Mouse (Mus musculus) heart, postnatal 36 days (tissue): Measurements from ENCODE around the gene Veph1. TPM values are rescaled to one million over a fixed set of nuclear protein-coding genes. Genes with fewer than 3 reads are reported as not detected.
A peak's percentile ranks its signal among the peaks of the same experiment; 100 is the strongest.

Experiments used
- DNase-seq, 2 experiments: peaks; one replicate each; pipeline ENCODE4 v3.0.0; 2021 to 2022
- intact Hi-C: fragments of 180-260 bp; cut with DNase I; formaldehyde crosslinking; loops from one replicate; pipeline ENCODE4 v1.15.1; 2025
- total RNA-seq, 2 experiments: library from RNA; stranded (reverse); gene quantifications; 2 replicates each; pipeline ENCODE4 v1.2.3; 2021

Gene Veph1
- total RNA-seq, 2 experiments from 2014 or later, result not detected

- DNase-seq, result no peak
- intact Hi-C loops, result no loop called here
Measured at GRCm38 (mm10) chr3:66040857-66041494, 255.7 kb downstream of the Veph1 start.

GRCm38 (mm10) chr3:66035226-66035625 lies 261.4 kb downstream of the Veph1 start:
- no peak for DNase-seq
- intact Hi-C loops, result no loop called here

GRCm38 (mm10) chr3:66033346-66033745 lies 263.3 kb downstream of the Veph1 start:
- DNase-seq, result peak in 1 of 2 experiments; percentile 4
- intact Hi-C loops, result no loop called here

GRCm38 (mm10) chr3:66025454-66025853 lies 271.2 kb downstream of the Veph1 start:
- intact Hi-C loops, result no loop called here

GRCm38 (mm10) chr3:66024220-66024792 lies 272.3 kb downstream of the Veph1 start:
- DNase-seq, result no peak
- intact Hi-C loops, result no loop called here

More at GRCm38 (mm10) chr3:66025454-66025853, 271.2 kb downstream of the Veph1 start:
- no peak for DNase-seq

GRCm38 (mm10) chr3:66019171-66019570 lies 277.5 kb downstream of the Veph1 start:
- DNase-seq, result no peak
- intact Hi-C loops, result no loop called here

GRCm38 (mm10) chr3:66007632-66008401 lies 288.8 kb downstream of the Veph1 start:
- intact Hi-C loops, result no loop called here
- peak in 1 of 2 experiments; percentile 15 for DNase-seq

GRCm38 (mm10) chr3:66004989-66005388 lies 291.6 kb downstream of the Veph1 start:
- intact Hi-C loops, result loop anchor here (2.0 to 5.0 kb wide), 2 partner anchors 232 to 258 kb away; no protein-coding TSS in a partner anchor

GRCm38 (mm10) chr3:66004220-66004951 lies 292.3 kb downstream of the Veph1 start:
- intact Hi-C loops, result loop anchor here (2.0 to 5.0 kb wide), 2 partner anchors 233 to 258 kb away; no protein-coding TSS in a partner anchor

More at GRCm38 (mm10) chr3:66004989-66005388, 291.6 kb downstream of the Veph1 start:
- no peak for DNase-seq

More at GRCm38 (mm10) chr3:66004220-66004951, 292.3 kb downstream of the Veph1 start:
- no peak for DNase-seq

Other genes with a start within 250 kb of the Veph1 start
- gene Ptx3, start 76.9 kb downstream of the Veph1 start, total RNA-seq, result under 1 TPM; 0.81 to 0.86 TPM